Mouse (Mus musculus): ENCODE data around the gene Egfl6. TPM values are rescaled to one million over a fixed set of nuclear protein-coding genes. Genes with fewer than 3 reads are reported as not detected.

Egfl6 gene
- total and polyA plus RNA-seq, 3 experiments: 0.18 to 0.32 (median 0.31) TPM

DNA sequence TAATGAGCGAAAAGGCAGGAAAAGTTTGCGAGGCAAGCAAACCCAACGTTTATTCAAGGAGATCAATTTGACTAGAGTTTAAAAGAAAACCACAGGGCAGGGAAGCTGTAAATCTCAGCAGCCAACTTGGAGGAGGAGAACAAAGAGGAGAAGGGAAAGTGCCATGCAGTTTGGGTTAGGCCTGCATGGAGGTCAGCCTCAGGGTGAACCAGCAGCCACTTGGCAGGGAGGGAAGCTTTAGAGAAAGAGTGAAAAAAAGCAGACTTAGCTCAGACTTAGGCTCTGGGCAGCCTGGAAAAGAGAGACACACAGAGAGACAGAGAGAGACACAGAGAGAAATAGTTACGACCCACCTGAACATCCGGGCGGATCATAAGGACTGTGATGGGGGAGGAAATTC lies 35.4 kb upstream of the Egfl6 start:
- H3K4me3 ChIP-seq: no peak overlapping the region
- H3K4me1 ChIP-seq (ENCODE audit: control insufficient read depth, insufficient read depth, low read length): no peaks in the 10 kb centered on the region
- no peak for DNase-seq
- TF ChIP-seq EP300 (IDR thresholded peaks at IDR 0.05; ENCODE audit: insufficient read depth, low read depth, low read length): no peak
- TF ChIP-seq POLR2A (IDR thresholded peaks at IDR 0.05; ENCODE audit: insufficient read depth, low read depth, low read length): no peak
- no peaks in the 10 kb centered on the region for H3K79me2 ChIP-seq (replicated peaks; ENCODE audit: control insufficient read depth, insufficient read depth, low read length)
- H3K9ac ChIP-seq (ENCODE audit: low read depth, low read length): no peak overlapping the region
- intact Hi-C loops (cut with DNase I): no loop called here
- no peaks in the 10 kb centered on the region for H3K27me3 ChIP-seq (ENCODE audit: control insufficient read depth, insufficient read depth, low read length)
- H3K36me3 ChIP-seq (ENCODE audit: control insufficient read depth, insufficient read depth, low read length): no peaks in the 10 kb centered on the region
- WGBS: 69% methylated on average over 6 of the region's 6 CpGs
- H3K27ac ChIP-seq: no peak overlapping the region

DNA sequence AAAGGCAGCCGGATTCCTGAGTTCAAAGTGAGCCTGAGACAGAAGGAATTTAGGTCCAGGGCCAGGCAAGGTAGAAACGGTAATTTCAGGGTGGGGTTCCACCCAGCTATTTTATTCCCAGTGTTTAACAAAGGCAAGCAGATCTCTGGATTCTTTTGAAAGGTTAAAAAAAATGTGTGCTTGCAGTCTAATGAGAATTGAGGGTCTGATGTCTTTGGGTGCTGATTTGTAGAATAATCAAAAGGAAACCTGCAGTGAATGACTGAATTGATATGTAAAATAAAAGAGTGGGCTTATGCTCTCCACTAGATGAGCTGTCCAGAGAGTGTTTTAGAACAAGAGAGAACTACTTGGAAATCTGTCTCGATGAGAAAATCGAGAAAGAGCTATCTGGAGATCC lies 33.6 kb upstream of the Egfl6 start:
- Histone ChIP-seq H3K4me1 (ENCODE audit: control insufficient read depth, insufficient read depth, low read length) (no peaks in the 10 kb centered on the region), H3K36me3 (ENCODE audit: control insufficient read depth, insufficient read depth, low read length) (no peaks in the 10 kb centered on the region), H3K4me3 (no peak overlapping the region), H3K9ac (ENCODE audit: low read depth, low read length) (no peak overlapping the region), H3K79me2 (replicated peaks; ENCODE audit: control insufficient read depth, insufficient read depth, low read length) (no peaks in the 10 kb centered on the region), H3K27me3 (ENCODE audit: control insufficient read depth, insufficient read depth, low read length) (no peaks in the 10 kb centered on the region), H3K27ac (no peak overlapping the region)
- no peak for DNase-seq
- TF ChIP-seq CTCF (IDR thresholded peaks at IDR 0.05) (no peak), POLR2A (IDR thresholded peaks at IDR 0.05; ENCODE audit: insufficient read depth, low read depth, low read length) (no peak), EP300 (IDR thresholded peaks at IDR 0.05; ENCODE audit: insufficient read depth, low read depth, low read length) (no peak)
- intact Hi-C loops (cut with DNase I): no loop called here
- 65% methylated on average over 4 of the region's 4 CpGs for WGBS

DNA sequence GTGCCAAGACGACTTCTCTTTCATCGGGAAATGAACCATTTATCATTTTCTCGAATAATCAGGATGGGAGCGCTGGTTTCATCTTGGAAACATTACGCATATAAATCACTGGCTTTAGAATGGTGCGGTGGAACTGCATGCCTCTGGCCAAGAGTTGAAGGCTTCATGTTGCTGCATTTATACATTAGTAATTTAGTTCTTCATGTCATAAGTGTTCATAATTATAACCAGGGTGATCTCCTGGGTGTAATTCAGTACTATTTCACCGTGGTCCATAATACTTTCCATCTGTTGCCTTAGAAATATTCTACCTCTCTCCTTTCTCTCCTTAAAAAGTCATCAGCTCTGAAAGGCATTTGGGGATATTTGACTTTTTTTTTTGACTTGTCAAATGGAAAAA lies 29.7 kb upstream of the Egfl6 start:
- no peaks in the 10 kb centered on the region for H3K79me2 ChIP-seq (replicated peaks; ENCODE audit: control insufficient read depth, insufficient read depth, low read length)
- no peak for DNase-seq
- TF ChIP-seq EP300 (IDR thresholded peaks at IDR 0.05; ENCODE audit: insufficient read depth, low read depth, low read length) (no peak), CTCF (IDR thresholded peaks at IDR 0.05) (no peak), POLR2A (IDR thresholded peaks at IDR 0.05; ENCODE audit: insufficient read depth, low read depth, low read length) (no peak)
- no peak overlapping the region for H3K4me3 ChIP-seq
- H3K27me3 ChIP-seq (ENCODE audit: control insufficient read depth, insufficient read depth, low read length): no peaks in the 10 kb centered on the region
- H3K27ac ChIP-seq: no peak overlapping the region
- no peaks in the 10 kb centered on the region for H3K36me3 ChIP-seq (ENCODE audit: control insufficient read depth, insufficient read depth, low read length)
- H3K4me1 ChIP-seq (ENCODE audit: control insufficient read depth, insufficient read depth, low read length): no peaks in the 10 kb centered on the region
- intact Hi-C loops (cut with DNase I): no loop called here
- H3K9ac ChIP-seq (ENCODE audit: low read depth, low read length): no peak overlapping the region
- 81% methylated on average over 7 of the region's 7 CpGs for WGBS

- Histone ChIP-seq H3K27me3 (ENCODE audit: control insufficient read depth, insufficient read depth, low read length) (no peaks in the 10 kb centered on the region), H3K4me3 (no peak overlapping the region), H3K9ac (ENCODE audit: low read depth, low read length) (no peak overlapping the region), H3K79me2 (replicated peaks; ENCODE audit: control insufficient read depth, insufficient read depth, low read length) (no peaks in the 10 kb centered on the region), H3K4me1 (ENCODE audit: control insufficient read depth, insufficient read depth, low read length) (no peaks in the 10 kb centered on the region), H3K36me3 (ENCODE audit: control insufficient read depth, insufficient read depth, low read length) (no peaks in the 10 kb centered on the region), H3K27ac (no peak overlapping the region)
- TF ChIP-seq POLR2A (IDR thresholded peaks at IDR 0.05; ENCODE audit: insufficient read depth, low read depth, low read length) (no peak), CTCF (IDR thresholded peaks at IDR 0.05) (no peak), EP300 (IDR thresholded peaks at IDR 0.05; ENCODE audit: insufficient read depth, low read depth, low read length) (no peak)
- intact Hi-C loops (cut with DNase I): no loop called here
- no peak for DNase-seq
- WGBS: 64% methylated on average over 1 of the region's 1 CpGs
Observed at GRCm38 (mm10) chrX:166576111-166576510, 9.4 kb downstream of the Egfl6 start.

DNA sequence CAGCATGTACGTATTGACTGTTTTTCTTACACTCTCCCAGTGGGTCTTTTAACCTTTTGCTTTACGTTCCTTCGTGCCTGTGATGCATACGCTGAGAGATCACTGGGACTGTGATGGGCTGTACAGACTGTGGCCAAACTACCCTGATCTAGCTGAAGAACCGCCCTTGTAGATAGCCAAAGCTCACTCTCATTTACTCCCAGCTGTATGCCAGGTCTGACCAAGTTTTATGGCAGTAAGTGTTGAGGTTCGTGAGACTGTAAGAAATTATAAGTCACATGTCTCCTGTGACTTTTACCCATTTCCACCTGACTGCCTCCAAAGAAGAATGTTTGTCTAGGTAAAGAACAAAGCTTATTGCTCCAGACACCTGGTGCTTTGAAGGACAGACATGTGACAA lies 19.5 kb downstream of the Egfl6 start:
- Histone ChIP-seq H3K27me3 (ENCODE audit: control insufficient read depth, insufficient read depth, low read length) (no peaks in the 10 kb centered on the region), H3K36me3 (ENCODE audit: control insufficient read depth, insufficient read depth, low read length) (no peaks in the 10 kb centered on the region), H3K4me3 (no peak overlapping the region), H3K4me1 (ENCODE audit: control insufficient read depth, insufficient read depth, low read length) (no peaks in the 10 kb centered on the region), H3K9ac (ENCODE audit: low read depth, low read length) (no peak overlapping the region), H3K27ac (no peak overlapping the region), H3K79me2 (replicated peaks; ENCODE audit: control insufficient read depth, insufficient read depth, low read length) (no peaks in the 10 kb centered on the region)
- TF ChIP-seq POLR2A (IDR thresholded peaks at IDR 0.05; ENCODE audit: insufficient read depth, low read depth, low read length): no peak
- no peak for TF ChIP-seq CTCF (IDR thresholded peaks at IDR 0.05)
- TF ChIP-seq EP300 (IDR thresholded peaks at IDR 0.05; ENCODE audit: insufficient read depth, low read depth, low read length): no peak
- intact Hi-C loops (cut with DNase I): no loop called here
- WGBS: 89% methylated on average over 6 of the region's 6 CpGs
- no peak for DNase-seq

DNA sequence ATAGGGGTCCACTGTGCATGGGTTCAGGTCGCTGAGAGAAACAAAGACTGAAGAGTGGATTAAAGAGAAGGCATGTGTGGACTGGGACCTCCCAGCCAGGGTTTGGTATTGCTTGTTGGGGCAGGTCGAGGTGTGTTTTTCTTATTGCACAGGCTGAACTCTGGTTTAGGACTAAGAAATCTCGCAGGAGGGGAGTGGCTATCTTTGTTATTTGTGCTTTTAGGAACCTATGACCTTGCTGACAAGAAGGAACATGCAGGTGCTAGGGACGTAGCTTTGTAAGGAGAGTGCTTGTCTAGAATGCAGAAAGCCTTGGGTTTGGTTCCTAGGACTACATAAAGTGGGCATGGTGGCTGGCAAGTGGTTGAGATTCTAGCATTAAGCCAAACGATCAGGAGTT lies 20.1 kb downstream of the Egfl6 start:
- no peak for DNase-seq
- TF ChIP-seq CTCF (IDR thresholded peaks at IDR 0.05) (no peak), POLR2A (IDR thresholded peaks at IDR 0.05; ENCODE audit: insufficient read depth, low read depth, low read length) (no peak), EP300 (IDR thresholded peaks at IDR 0.05; ENCODE audit: insufficient read depth, low read depth, low read length) (no peak)
- Histone ChIP-seq H3K4me3 (no peak overlapping the region), H3K9ac (ENCODE audit: low read depth, low read length) (no peak overlapping the region), H3K4me1 (ENCODE audit: control insufficient read depth, insufficient read depth, low read length) (no peaks in the 10 kb centered on the region), H3K27ac (no peak overlapping the region), H3K79me2 (replicated peaks; ENCODE audit: control insufficient read depth, insufficient read depth, low read length) (no peaks in the 10 kb centered on the region), H3K36me3 (ENCODE audit: control insufficient read depth, insufficient read depth, low read length) (no peaks in the 10 kb centered on the region), H3K27me3 (ENCODE audit: control insufficient read depth, insufficient read depth, low read length) (no peaks in the 10 kb centered on the region)
- 66% methylated on average over 5 of the region's 5 CpGs for WGBS
- intact Hi-C loops (cut with DNase I): no loop called here
